Comparison of ENCODE assay signal across 8 mouse cellular contexts in the genomic region with DNA sequence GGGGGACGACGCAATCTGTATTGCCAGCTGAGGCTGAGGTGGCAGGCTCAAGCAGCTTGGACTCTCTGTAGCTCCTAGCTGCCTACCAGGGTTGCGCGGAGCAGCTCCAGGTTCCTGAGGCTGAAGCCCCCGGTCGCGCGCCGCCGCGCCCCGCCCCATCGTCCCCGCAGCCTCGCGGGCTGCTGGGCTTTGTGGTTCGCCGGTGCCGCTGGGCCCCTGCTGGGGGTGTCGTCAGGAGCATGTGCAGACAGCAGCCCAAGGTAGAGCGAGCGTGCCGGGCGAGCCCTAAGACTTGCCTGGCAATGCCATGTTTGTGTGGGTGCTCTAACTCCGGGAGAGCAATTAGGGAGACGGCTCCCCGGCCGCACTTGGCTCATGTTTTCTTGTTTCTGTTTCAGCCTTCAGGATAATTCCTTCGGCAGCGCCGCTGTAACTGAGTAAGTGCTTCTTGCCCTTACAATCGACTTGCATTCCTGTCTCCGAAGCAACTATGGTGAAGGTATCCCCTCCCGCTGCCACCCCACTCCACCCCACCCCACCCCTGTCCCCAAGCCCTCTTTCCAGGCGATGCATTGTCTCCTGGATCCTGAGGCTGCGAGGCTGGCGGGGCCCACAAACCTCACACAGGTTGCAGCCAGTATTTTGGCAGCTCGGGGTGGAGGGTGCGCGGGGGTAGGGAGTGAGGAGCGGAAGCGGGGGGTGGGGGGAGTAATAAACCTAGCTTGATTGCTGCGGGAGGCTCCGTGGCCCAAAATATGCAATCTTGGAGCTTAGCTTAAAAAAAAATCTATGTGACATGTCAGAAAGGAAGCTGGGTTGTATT. TPM values are rescaled to one million over a fixed set of nuclear protein-coding genes. Genes with fewer than 3 reads are reported as not detected.
DNase-seq lines count a peak whose midpoint lies in the region; ATAC-seq and TF ChIP-seq lines count a peak whose summit lies in the region.

No protein-coding gene starts in this region.

- peak overlapping the region; percentile 65 for H3K4me2 ChIP-seq in forebrain, embryonic 13.5 days
- peak overlapping the region; percentile 87 for H3K4me2 ChIP-seq in heart, postnatal 0 days (ENCODE audit: low read depth, low read length)
- peak overlapping the region; percentile 63 for H3K4me2 ChIP-seq in liver, embryonic 15.5 days

- peak overlapping the region; percentile 84 for H3K9ac ChIP-seq in forebrain, embryonic 13.5 days
- peak overlapping the region; percentile 72 for H3K9ac ChIP-seq in heart, postnatal 0 days (replicated peaks; ENCODE audit: low read depth, low read length)
- no peak overlapping the region for H3K9ac ChIP-seq in liver, embryonic 15.5 days

- no peak for TF ChIP-seq CTCF in brain, embryonic 14.5 days (IDR thresholded peaks at IDR 0.05; ENCODE audit: borderline replicate concordance, extremely low read depth, insufficient read depth, insufficient read length)
- TF ChIP-seq CTCF in heart, postnatal 0 days (IDR thresholded peaks at IDR 0.05; ENCODE audit: low read depth): no peak

- peak overlapping the region; percentile 68 for H3K4me3 ChIP-seq in forebrain, embryonic 13.5 days
- H3K4me3 ChIP-seq in heart, postnatal 0 days (ENCODE audit: low read depth, low read length): peak overlapping the region; percentile 73
- H3K4me3 ChIP-seq in liver, embryonic 15.5 days (replicated peaks): peak overlapping the region; percentile 48

- H3K36me3 ChIP-seq in forebrain, embryonic 13.5 days (ENCODE audit: poor library complexity, severe bottlenecking): no peaks in the 10 kb centered on the region
- no peaks in the 10 kb centered on the region for H3K36me3 ChIP-seq in heart, postnatal 0 days (replicated peaks; ENCODE audit: control insufficient read depth, insufficient read depth, low read length)
- no peaks in the 10 kb centered on the region for H3K36me3 ChIP-seq in liver, embryonic 15.5 days (replicated peaks)

- no peaks in the 10 kb centered on the region for H3K27me3 ChIP-seq in forebrain, embryonic 13.5 days
- no peaks in the 10 kb centered on the region for H3K27me3 ChIP-seq in heart, postnatal 0 days (ENCODE audit: control insufficient read depth, insufficient read depth, low read length)
- H3K27me3 ChIP-seq in liver, embryonic 15.5 days: peaks cover 15% of the 10 kb centered on the region

- peak; percentile 94 for ATAC-seq in forebrain, embryonic 13.5 days
- ATAC-seq in heart, postnatal 0 days (ENCODE audit: insufficient read depth, low read depth): peak; percentile 72
- ATAC-seq in liver, embryonic 15.5 days (ENCODE audit: insufficient read depth): no peak

- no peaks in the 10 kb centered on the region for H3K9me3 ChIP-seq in forebrain, embryonic 13.5 days (replicated peaks)
- no peaks in the 10 kb centered on the region for H3K9me3 ChIP-seq in heart, postnatal 0 days (replicated peaks; ENCODE audit: control insufficient read depth, low read length)
- H3K9me3 ChIP-seq in liver, embryonic 15.5 days (replicated peaks): no peaks in the 10 kb centered on the region

- TF ChIP-seq EP300 in heart, postnatal 0 days (IDR thresholded peaks at IDR 0.05; ENCODE audit: low read depth): no peak

- DNase-seq in 3T3-L1 (ENCODE audit: low read depth, low spot score): peak; percentile 58
- peak; percentile 93 for DNase-seq in brain, embryonic 14.5 days (ENCODE audit: low read depth)
- DNase-seq in heart, postnatal 0 days (ENCODE audit: low spot score): peak; percentile 21
- DNase-seq in kidney, postnatal 4 days: peak; percentile 66 to 78
- peak; percentile 22 for DNase-seq in ovary, postnatal 14 days (ENCODE audit: low spot score)
- no peak for DNase-seq in spleen, postnatal 4 days (ENCODE audit: low spot score in 2 of 2)

- WGBS in forebrain, embryonic 13.5 days: 1% methylated on average over 44 of the region's 44 CpGs
- under 1% methylated on average over 44 of the region's 44 CpGs for WGBS in heart, postnatal 0 days
- WGBS in liver, embryonic 15.5 days (ENCODE audit: insufficient replicate concordance): 2% methylated on average over 44 of the region's 44 CpGs

- TF ChIP-seq POLR2A in brain, embryonic 14.5 days (IDR thresholded peaks at IDR 0.05; ENCODE audit: borderline replicate concordance, extremely low read depth, insufficient read depth, insufficient read length, poor library complexity, severe bottlenecking): peak; percentile 88; the same call in 1 of the 2 replicates

- H3K4me1 ChIP-seq in forebrain, embryonic 13.5 days: peaks cover 30% of the 10 kb centered on the region
- H3K4me1 ChIP-seq in heart, postnatal 0 days (ENCODE audit: control insufficient read depth, insufficient read depth): no peaks in the 10 kb centered on the region
- H3K4me1 ChIP-seq in liver, embryonic 15.5 days (replicated peaks): no peaks in the 10 kb centered on the region

- peak overlapping the region; percentile 92 for H3K27ac ChIP-seq in forebrain, embryonic 13.5 days
- H3K27ac ChIP-seq in heart, postnatal 0 days (ENCODE audit: low read depth): peak overlapping the region; percentile 90
- H3K27ac ChIP-seq in liver, embryonic 15.5 days (replicated peaks): no peak overlapping the region

RNA-seq across cellular contexts. Expression of gene Fam13c, which starts 0.6 kb away (rescaled TPM):
- 10.0 and 18.7 TPM in 2 replicates for polyA plus RNA-seq in brain, embryonic 14.5 days (2012; rRNA removed)
- polyA plus RNA-seq in forebrain, embryonic 13.5 days (2015; fragmentation: Nextera tagmentation; extraction: Ambion mirVana): 20.2 and 21.1 TPM in 2 replicates
- total RNA-seq in heart, postnatal 0 days (2014; rRNA removed; ENCODE audit: low replicate concordance): 0.19 and 2.2 TPM in 2 replicates
- polyA plus RNA-seq in heart, postnatal 0 days (2015; fragmentation: Nextera tagmentation; extraction: Ambion mirVana): 7.8 and 8.7 TPM in 2 replicates
- 0.20 and 0.22 TPM in 2 replicates for polyA plus RNA-seq in liver, embryonic 15.5 days (2015; fragmentation: Nextera tagmentation; extraction: Ambion mirVana)

Comparison
In these comparisons a context has a peak if more than half of its experiments do, and no peak if none do; other contexts are left out.
1. DNase-seq: peak in 3T3-L1 (single experiment), brain, embryonic 14.5 days (single experiment), heart, postnatal 0 days (single experiment), kidney, postnatal 4 days (2 of 2) and ovary, postnatal 14 days (single experiment); none in spleen, postnatal 4 days (0 of 2).
2. Peak in every context shown above with its lines, with median percentiles within 50 percentile points of each other: H3K4me2 ChIP-seq and H3K4me3 ChIP-seq.